Mouse (Mus musculus) right cerebral cortex, postnatal 4 days (tissue): ENCODE data around the gene Trim44.

Experiments used
- DNase-seq: peaks from one replicate; pipeline ENCODE4 v3.0.0-alpha.2; 2022

Gene Trim44

DNA sequence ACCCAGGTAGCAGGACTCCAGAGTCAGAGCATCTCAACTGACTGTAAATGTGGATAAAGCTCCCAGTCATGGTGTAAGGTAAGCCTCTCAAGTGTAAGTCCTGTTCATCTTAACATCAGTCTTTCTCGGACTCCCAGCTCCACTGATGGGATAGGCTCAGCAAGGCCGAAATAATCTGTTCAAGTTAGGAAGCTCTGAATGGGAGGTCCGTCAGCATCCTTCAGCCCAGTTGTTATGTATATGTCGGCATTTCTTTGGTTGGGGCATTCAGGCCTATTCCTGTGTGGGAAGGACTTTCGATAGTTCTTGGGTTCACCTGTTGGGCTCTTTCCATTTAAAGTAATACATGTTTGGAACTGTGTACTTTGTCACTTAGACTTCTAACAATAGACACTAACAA lies 3.6 kb downstream of the Trim44 start:
- no peak for DNase-seq

DNA sequence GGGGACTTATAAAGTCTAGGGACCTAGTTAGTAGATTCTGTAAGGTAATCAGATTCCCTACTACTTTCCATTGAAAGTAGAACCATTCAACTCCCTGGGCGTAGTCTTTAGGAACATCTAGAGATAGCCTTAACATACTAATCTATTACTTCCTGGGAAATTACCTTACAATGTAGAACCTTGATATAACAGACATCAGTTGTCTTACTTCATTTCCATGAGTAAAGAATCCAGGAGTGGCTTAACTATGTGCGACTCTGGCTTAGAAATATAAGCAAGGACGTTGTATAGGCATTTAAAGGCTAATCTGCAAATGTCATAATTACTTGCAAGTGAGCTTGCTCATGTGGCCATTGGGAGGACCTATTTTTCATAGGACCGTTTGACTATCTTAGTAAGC lies 4.3 kb downstream of the Trim44 start:
- DNase-seq, result no peak

DNA sequence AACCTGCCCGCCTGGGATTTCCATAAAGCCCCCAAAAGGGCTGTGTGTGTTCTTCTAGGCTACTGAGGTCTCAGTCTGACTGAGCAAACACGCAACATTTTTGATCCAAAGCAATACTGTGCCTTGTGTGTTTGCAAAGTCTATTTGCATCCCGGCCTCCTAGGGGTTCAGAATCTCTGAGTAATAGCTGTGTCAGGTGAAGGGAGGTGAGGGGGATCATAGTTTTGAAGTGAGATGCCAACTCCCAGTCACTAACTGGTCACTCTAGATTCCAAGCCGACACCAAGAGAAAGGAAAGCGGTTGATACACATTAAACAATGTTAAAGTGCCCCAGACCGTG lies 6.3 kb downstream of the Trim44 start:
- no peak for DNase-seq

DNA sequence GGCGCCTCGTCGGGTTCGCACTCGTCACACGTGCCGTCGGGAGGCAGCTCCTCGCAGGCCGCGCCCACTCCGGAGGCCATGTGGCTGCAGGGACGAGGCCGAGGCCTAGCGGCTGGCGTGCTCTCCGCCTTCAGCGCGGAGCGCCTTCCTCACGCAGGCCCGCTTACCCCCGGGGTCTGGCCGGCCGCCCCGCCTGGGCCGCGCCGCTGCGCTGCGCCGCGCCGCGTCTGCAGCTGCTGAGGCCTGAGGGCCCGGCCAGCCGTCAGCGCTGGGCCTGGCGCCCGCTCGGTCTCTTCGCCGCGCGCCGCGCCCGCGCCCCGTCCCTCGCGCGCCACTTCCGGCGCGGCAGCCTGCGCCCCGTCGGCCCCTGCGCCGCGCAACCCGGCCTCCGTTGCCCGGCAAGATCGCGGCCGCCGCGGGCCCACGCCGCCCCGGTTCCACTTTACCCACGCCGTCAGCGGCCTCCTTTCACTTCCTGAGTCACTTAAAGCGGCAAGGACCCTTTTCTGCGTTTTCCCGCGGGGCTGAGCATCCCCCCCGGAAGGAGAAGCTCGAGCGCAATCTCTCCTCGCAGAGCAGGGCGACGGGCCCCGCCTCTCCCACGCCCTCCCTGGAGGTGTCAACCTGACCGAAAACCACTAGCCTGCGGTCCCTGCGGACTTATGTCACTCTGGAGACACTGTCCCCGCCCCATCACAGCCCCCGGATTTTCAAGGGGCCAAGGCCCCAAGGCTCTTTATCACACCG lies 6.8 kb downstream of the Trim44 start:
- peak; percentile 83 for DNase-seq

GRCm38 (mm10) chr2:102399864-102400604 lies 7.6 kb downstream of the Trim44 start:
- DNase-seq, result no peak

- DNase-seq, result no peak
These were observed 11.1 kb downstream of the Trim44 start for GRCm38 (mm10) chr2:102396493-102396892.

- DNase-seq, result no peak
These were observed 14.2 kb downstream of the Trim44 start for GRCm38 (mm10) chr2:102393457-102393856.

GRCm38 (mm10) chr2:102385328-102385902 lies 22.2 kb downstream of the Trim44 start:
- no peak for DNase-seq

DNA sequence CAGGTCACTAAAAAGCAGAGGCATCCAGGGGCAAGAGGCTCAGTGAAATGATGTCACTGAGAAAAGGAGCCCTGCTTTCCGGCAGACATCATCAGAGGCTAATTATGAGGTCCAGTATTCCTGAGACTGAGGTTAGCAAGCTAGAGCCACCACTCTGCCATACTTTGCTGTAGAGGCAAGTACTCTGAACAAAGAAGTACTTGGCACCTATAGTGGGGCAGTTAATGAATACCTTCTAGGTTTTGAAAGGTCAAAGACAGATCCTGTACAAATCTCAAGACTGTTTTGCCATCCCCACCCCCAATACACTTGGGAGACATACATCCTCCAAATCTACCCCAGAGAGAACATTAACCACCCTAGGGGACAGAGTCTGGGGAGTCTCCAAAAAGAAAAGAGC lies 23.1 kb downstream of the Trim44 start:
- no peak for DNase-seq

GRCm38 (mm10) chr2:102384057-102384456 lies 23.6 kb downstream of the Trim44 start:
- DNase-seq, result no peak

GRCm38 (mm10) chr2:102383069-102383834 lies 24.4 kb downstream of the Trim44 start:
- no peak for DNase-seq

GRCm38 (mm10) chr2:102382519-102382918 lies 25.1 kb downstream of the Trim44 start:
- no peak for DNase-seq

DNA sequence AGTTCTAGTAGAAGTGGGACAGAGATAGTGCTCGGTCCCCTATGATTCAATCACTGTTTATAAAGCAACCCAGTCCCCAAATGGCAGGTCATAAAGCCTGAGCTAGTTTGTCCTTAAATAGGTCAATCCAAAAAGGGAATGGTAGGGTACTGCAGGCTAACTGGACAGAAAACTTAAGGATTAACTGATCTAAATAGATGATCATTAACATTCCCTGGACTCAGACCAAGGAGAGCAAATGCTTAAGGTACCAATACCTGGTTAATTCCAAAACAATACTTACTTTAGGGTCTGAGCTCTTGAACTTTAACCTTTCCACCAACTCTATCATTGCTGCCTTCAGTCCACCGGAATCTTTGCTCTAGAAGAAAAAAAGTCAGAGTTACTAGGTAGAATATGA lies 27.0 kb downstream of the Trim44 start:
- no peak for DNase-seq

DNA sequence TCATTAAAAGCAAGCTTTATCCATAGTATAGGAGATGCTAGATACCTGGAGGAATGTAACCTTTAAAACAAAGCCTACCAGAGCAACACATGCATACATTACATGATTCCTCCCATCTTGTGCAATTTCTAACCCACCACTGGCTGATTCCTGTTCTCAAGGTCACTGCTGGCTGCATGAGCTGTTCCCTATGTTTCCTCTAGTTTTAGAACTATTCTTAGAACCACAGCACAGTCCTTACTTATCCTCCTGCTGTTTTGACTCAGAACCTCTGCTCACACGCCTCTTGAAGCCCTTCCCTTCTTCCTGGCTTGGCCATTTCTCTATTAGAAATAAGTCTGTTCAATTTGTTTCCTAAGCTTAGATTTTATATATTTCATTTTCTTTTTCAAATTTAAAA lies 28.7 kb downstream of the Trim44 start:
- DNase-seq, result no peak

DNA sequence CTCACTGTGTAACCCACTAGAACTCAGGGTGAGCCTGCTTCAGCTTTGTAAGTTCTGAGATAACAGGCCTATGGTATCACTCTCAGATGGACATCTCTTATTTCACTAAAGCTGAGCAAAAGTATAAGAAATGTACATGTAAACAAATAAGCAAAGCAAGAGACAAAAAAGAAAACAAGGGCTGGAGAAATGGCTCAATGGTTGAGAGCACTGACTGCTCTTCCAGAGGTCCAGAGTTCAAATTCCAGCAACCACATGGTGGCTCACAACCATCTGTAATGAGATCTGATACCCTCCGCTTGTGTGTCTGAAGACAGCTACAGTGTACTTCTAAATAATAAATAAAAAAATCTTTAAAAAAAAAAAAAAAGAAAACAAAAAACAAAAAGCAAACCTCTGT lies 29.2 kb downstream of the Trim44 start:
- no peak for DNase-seq

DNA sequence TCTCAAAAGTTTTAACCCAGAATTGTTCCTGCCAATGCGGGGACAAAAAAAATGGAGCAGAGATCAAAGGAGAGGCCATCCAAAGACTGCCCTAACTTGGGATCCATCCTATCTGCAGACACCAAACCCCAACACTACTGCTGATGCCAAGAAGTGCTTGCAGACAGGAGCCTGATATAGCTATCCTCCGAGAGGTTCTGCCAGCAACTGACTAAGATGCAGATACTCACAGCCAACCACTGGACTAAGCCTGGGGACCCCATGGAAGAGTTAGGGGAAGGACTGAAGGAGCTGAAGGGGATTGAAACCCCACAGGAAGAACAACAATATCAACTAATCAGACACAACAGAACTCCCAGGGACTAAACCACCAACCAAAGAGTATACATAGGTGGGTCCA lies 30.3 kb downstream of the Trim44 start:
- DNase-seq, result no peak

DNA sequence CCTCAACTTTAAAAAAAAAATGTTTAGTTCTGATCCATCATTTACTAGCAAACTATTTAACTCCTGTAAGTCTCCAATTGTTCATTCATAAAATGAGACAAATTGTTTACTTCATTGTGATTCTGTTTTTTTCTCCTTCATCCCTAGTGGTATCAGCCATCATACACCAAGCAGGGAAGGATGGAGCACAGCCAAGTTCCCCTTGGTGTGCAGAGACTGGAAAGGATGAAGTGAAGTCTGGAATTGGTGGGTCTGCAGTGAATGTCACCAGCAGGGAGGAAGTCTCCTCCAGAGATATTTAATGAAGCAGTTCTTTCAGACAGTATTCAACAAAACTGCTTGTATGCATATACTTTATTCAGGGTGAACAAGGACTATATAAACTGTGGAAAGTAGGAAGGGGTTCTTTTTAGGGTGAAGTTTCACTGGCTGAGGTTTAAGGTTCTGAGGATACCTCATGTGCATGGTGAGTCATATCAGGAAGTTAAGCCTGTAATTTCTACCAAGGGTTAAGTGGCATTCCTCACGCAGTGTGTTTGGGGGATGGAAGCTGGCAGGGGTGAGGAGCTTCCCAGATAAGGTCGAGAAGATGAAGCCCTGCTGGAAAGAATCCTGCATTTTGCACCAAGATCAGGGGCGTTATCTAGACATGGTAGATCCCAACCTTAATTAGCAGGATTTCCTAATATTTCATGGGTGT lies 34.1 kb downstream of the Trim44 start:
- no peak for DNase-seq

- DNase-seq, result no peak
These were observed 34.9 kb downstream of the Trim44 start for GRCm38 (mm10) chr2:102372690-102373089.

- DNase-seq, result no peak
These were observed 36.3 kb downstream of the Trim44 start for GRCm38 (mm10) chr2:102371332-102371731.

DNA sequence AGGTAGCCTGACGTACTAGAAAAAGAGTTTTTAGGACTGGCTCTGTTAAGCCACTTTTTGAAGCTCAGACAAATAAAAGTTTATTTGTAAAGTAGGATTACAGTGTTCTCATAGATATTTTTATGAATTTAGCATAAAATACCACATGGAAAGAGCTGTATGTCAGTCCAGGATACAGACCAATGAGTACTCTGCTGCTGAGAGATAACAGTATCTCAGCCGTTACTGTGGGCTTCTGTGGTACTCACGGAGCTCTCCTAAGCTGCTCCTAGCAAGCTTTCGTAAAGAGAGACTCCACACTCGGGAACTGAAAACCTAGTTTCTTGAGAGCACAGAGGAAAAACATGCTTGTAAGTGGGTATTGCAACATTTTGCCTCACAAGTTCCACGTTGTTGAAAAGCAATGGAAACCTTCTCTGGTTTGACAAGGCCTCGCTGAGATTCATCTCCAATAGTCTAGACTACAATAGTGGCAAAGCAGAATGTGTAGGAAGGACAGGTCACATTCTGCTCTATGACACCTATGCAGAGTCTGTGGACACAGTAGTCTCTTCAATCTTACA lies 41.6 kb downstream of the Trim44 start:
- DNase-seq, result no peak

GRCm38 (mm10) chr2:102364565-102365200 lies 42.9 kb downstream of the Trim44 start:
- DNase-seq, result no peak
